Mouse (Mus musculus) limb, embryonic 12.5 days (tissue): Measurements from ENCODE around the gene Mcidas. TPM values are rescaled to one million over a fixed set of nuclear protein-coding genes. Genes with fewer than 3 reads are reported as not detected.

Experiments
- ATAC-seq: fragments of 200-750 bp; cut with Nextera tagmentation; 2 replicates; pipeline ENCODE4 v1.8.0; 2017; ENCODE audit warnings: low read depth, moderate TSS enrichment; ENCODE audit not compliant: insufficient number of reproducible peaks, insufficient read depth, low FRiP score, low TSS enrichment
- H3K27ac ChIP-seq: fragments of 300-500 bp; sonication (generic); 2 replicates; pipeline ENCODE4 v1.5.1; 2016; ENCODE audit warnings: mild to moderate bottlenecking, moderate library complexity
- H3K27me3 ChIP-seq: fragments of 300-500 bp; sonication (generic); 2 replicates; pipeline ENCODE4 v1.6.1; 2016; ENCODE audit warnings: mild to moderate bottlenecking, moderate library complexity
- H3K36me3 ChIP-seq: fragments of 300-500 bp; sonication (generic); 2 replicates; pipeline ENCODE4 v1.6.1; 2016; ENCODE audit warnings: mild to moderate bottlenecking, moderate library complexity
- H3K4me1 ChIP-seq: fragments of 300-500 bp; sonication (generic); replicated peaks from 2 replicates; pipeline ENCODE4 v1.6.1; 2016
- H3K4me2 ChIP-seq: fragments of 300-500 bp; sonication (generic); 2 replicates; pipeline ENCODE4 v1.6.1; 2016; ENCODE audit warnings: mild to moderate bottlenecking, moderate library complexity
- H3K4me3 ChIP-seq: fragments of 300-500 bp; sonication (generic); replicated peaks from 2 replicates; pipeline ENCODE4 v1.5.1; 2016; ENCODE audit warnings: mild to moderate bottlenecking
- H3K9ac ChIP-seq: fragments of 300-500 bp; sonication (generic); replicated peaks from 2 replicates; pipeline ENCODE4 v1.6.1; 2016; ENCODE audit warnings: mild to moderate bottlenecking, moderate library complexity
- H3K9me3 ChIP-seq: fragments of 300-500 bp; sonication (generic); 2 replicates; pipeline ENCODE4 v1.6.1; 2016; ENCODE audit warnings: mild to moderate bottlenecking, moderate library complexity
- WGBS: fragments of 180-500 bp; shearing (Covaris S2); methylation state at CpG from one replicate; pipeline ENCODE4 v1.1.7; 2016; 5-methylcytosine and 5-hydroxymethylcytosine counted together
- polyA plus RNA-seq: library from polyadenylated mRNA; unstranded; fragments of >200 nt; fragmentation: Nextera tagmentation; extraction: Ambion mirVana; gene quantifications from 2 replicates; pipeline ENCODE4 v1.2.1, GENCODE M21; 2016

Mcidas gene
- not detected in 2 replicates for polyA plus RNA-seq

DNA sequence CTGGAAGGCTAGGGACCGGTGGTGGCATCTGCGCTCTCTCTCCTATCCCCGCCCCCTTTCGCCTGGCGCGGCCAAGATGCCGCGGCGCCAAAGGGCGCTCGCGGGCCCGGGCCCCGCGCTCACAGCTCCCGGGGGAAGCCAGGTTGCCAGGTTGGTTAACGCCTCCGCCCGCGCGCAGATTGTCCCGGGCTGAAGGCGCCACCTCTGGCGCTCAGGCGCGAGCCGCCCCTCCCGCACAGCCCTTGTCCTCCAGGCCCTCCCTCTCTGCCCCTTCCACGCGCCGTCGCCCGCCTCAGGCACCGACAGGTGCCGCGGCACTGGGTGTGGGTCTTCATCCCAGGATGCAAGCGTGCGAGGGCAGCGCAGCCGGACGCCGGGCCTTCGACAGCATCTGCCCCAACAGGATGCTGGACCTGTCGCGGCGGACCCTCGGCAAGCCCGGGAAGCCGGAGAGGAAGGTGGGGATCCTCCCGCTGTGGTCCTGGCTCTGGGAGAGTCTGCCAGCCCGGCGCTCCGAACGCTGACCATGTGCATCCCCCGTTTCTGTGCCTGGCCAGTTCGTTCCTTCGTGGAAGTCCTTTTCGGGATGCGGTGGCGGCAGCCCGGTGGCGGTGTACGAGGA lies at the start of gene Mcidas:
Gene Mcidas (plus strand): TSS at position 315 of the 622 bp plus-strand sequence.
- H3K27ac ChIP-seq, result no peak within 1 kb of the TSS
- whole genome bisulfite sequencing, result under 1% methylated on average over 63 of the region's 63 CpGs
- H3K9me3 ChIP-seq, result no peaks in the 10 kb centered on the region
- H3K4me3 ChIP-seq, result peak within 1 kb of the TSS; percentile 43
- H3K27me3 ChIP-seq, result peaks cover 97% of the 10 kb centered on the region
- H3K36me3 ChIP-seq, result no peaks in the 10 kb centered on the region
- H3K4me2 ChIP-seq, result peak within 1 kb of the TSS; percentile 83
- H3K4me1 ChIP-seq, result peaks cover 36% of the 10 kb centered on the region
- ATAC-seq, result no peak; the same call in 1 of the 2 replicates
- peak within 1 kb of the TSS; percentile 53 for H3K9ac ChIP-seq

DNA sequence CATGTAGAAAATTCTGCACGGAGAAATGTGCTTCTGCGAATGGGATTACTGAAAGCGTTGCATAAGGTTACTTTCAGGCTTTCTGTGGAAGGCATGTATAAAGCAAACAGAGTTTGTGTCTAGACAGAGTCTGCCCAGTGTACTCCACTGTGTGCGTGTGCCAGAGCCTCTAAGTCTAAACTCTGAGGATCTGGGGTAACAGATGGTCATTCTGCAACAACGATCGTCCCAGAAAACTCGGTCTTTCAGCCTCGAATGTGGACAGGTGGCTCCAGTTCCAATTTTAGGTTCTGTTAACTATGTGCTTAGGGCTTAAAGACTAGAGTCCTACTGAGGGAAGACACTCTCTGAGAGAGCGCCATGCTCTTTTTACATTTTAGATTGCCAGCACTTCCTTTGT lies 48.3 kb upstream of the Mcidas start:
- Histone ChIP-seq H3K4me1 (no peaks in the 10 kb centered on the region), H3K9ac (no peak overlapping the region), H3K27me3 (no peaks in the 10 kb centered on the region), H3K36me3 (peaks cover 80% of the 10 kb centered on the region), H3K4me2 (no peak overlapping the region), H3K27ac (no peak overlapping the region), H3K4me3 (no peak overlapping the region), H3K9me3 (no peaks in the 10 kb centered on the region)
- no peak for ATAC-seq
- 95% methylated on average over 9 of the region's 9 CpGs for WGBS

DNA sequence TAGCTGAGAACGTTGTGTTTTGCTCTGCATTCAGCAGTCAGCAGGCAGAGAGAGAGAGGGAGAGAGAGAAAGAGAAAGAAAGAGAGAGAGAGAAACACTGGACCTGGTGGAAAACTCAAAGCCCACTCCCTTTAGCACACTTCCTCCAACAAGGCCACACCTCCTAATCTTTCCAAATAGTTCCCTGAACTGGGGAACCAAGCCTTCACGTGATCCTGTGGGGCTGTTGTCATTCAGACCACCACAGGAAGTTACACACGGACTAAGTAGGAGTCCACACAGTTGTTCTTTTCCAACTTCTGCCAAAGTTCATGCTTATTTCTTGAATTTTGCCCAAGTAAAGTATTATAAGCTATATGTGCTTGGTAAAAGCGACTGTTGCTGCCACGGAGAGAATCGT lies 47.7 kb upstream of the Mcidas start:
- H3K36me3 ChIP-seq, result peaks cover 86% of the 10 kb centered on the region

DNA sequence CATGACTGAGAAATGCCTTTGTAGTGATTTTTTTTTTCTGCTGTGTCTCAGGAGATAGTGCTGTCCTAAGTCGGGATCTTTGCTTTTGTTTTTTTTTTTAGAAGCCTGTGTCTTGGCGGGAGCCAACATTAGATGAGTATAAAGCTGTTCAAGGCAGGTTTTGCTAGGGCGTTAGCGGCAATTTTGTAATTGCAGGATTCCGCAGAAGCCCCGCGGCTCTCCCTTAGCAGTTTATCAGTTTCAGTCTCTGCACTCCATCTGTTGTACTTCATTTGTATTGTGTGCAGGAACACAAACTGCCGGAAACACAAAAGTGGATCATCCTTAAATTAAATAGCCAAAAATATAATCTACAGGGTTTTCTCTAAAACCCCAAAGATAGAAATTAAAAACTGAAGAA lies 39.6 kb upstream of the Mcidas start:
- H3K4me3 ChIP-seq, result no peak overlapping the region
- H3K9ac ChIP-seq, result no peak overlapping the region
- peaks cover 91% of the 10 kb centered on the region for H3K36me3 ChIP-seq
- 92% methylated on average over 8 of the region's 8 CpGs for WGBS
- no peaks in the 10 kb centered on the region for H3K4me1 ChIP-seq
- no peak overlapping the region for H3K4me2 ChIP-seq
- no peak for ATAC-seq
- no peaks in the 10 kb centered on the region for H3K27me3 ChIP-seq
- no peaks in the 10 kb centered on the region for H3K9me3 ChIP-seq
- no peak overlapping the region for H3K27ac ChIP-seq

More for the DNA sequence above, 47.7 kb upstream of the Mcidas start:
- Histone ChIP-seq H3K27ac (no peak overlapping the region), H3K4me1 (no peaks in the 10 kb centered on the region), H3K4me3 (no peak overlapping the region), H3K4me2 (no peak overlapping the region), H3K27me3 (no peaks in the 10 kb centered on the region), H3K9me3 (no peaks in the 10 kb centered on the region), H3K9ac (no peak overlapping the region)
- WGBS, result 92% methylated on average over 6 of the region's 6 CpGs
- no peak for ATAC-seq

DNA sequence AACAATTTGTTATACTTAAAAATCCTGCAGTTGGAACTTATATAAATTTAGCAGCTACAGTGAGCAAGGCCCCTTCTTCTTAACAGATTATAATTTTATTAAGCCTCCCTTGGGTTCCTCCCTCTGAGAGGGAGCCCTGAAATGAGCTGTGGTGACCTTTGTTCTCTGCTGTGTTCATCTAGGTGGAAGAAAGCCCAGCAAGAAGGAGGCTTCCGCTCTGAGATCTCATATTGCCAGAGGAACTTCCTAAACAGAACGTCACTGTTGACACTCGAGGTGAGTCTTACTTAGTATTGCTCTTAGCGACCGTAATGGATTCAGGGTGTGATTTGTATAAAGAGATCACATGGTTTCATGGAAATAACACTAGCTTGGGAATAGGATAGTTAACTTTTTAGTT lies 30.6 kb upstream of the Mcidas start:
- H3K4me1 ChIP-seq, result no peaks in the 10 kb centered on the region
- H3K9ac ChIP-seq, result no peak overlapping the region
- H3K36me3 ChIP-seq, result peaks cover 84% of the 10 kb centered on the region
- 90% methylated on average over 5 of the region's 5 CpGs for WGBS
- no peak for ATAC-seq
- H3K4me3 ChIP-seq, result no peak overlapping the region
- no peak overlapping the region for H3K4me2 ChIP-seq
- H3K9me3 ChIP-seq, result no peaks in the 10 kb centered on the region
- H3K27ac ChIP-seq, result no peak overlapping the region
- H3K27me3 ChIP-seq, result no peaks in the 10 kb centered on the region

DNA sequence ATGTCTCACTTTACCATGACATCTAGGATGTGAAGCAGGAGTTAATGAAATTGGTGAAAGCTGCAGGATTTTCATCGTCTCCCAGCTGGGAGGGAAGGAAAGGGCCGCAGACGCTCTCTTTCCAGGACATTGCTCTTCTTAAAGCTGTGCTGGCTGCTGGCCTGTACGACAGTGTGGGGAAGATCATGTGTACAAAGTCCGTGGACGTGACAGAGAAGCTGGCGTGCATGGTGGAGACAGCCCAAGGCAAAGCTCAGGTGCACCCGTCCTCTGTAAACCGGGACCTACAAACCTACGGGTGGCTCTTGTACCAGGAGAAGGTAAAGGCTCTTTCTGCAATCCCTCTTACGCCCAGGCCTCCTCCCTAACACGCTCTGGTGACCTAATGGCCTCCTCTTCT lies 29.2 kb upstream of the Mcidas start:
- H3K36me3 ChIP-seq, result peaks cover 83% of the 10 kb centered on the region
- no peak for ATAC-seq
- H3K9me3 ChIP-seq, result no peaks in the 10 kb centered on the region

DNA sequence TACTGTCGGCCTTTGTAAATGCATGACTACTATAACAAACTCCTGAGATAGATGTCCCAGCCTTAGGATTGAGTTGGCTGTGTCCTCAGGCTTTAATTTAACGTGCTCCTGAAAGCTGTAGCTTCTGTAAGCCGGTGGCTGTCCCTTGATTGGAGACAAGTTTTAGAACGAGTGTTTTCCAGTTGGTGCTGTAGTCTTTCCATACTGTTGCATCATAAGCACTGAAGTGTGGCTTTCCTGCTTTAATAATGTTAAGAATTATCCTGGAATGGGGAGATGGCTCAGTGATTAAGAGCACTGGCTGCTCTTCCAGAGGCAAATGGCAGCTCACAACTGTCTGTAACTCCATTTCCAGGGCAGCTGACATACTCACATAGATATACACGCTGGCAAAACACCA lies 26.4 kb upstream of the Mcidas start:
- no peak overlapping the region for H3K27ac ChIP-seq
- no peak overlapping the region for H3K9ac ChIP-seq
- H3K4me1 ChIP-seq, result no peaks in the 10 kb centered on the region
- H3K4me2 ChIP-seq, result no peak overlapping the region
- 90% methylated on average over 5 of the region's 5 CpGs for WGBS
- H3K4me3 ChIP-seq, result no peak overlapping the region
- peaks cover 68% of the 10 kb centered on the region for H3K36me3 ChIP-seq
- H3K9me3 ChIP-seq, result no peaks in the 10 kb centered on the region
- H3K27me3 ChIP-seq, result no peaks in the 10 kb centered on the region
- ATAC-seq, result no peak

More for the DNA sequence above, 29.2 kb upstream of the Mcidas start:
- Histone ChIP-seq H3K4me2 (no peak overlapping the region), H3K4me3 (no peak overlapping the region), H3K27ac (no peak overlapping the region), H3K27me3 (no peaks in the 10 kb centered on the region), H3K4me1 (no peaks in the 10 kb centered on the region), H3K9ac (no peak overlapping the region)
- 93% methylated on average over 12 of the region's 12 CpGs for WGBS

DNA sequence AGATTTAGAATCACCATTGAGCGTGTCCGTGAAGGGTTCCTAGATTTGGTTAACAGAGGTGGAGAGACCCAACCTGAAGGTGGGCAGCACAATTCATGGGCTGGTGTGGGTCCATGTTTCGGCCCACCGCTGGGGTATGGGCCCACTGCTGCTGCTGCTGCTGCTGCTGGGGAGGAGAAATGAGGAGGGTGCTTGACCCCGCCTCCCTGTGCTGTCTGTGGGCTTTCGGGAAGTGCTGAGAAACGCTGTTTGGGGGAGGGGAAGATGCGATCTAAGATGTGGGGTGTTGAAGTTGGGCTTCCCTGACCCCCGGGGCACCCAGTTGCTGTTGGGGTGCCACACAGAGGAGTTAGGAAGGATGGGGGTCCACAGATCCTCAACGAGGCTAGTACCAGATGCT lies 16.9 kb upstream of the Mcidas start:
- no peak for ATAC-seq
- peak overlapping the region; percentile 42 for H3K4me2 ChIP-seq
- H3K27me3 ChIP-seq, result peaks cover 16% of the 10 kb centered on the region
- no peak overlapping the region for H3K27ac ChIP-seq
- H3K36me3 ChIP-seq, result no peaks in the 10 kb centered on the region
- H3K4me3 ChIP-seq, result peak overlapping the region; percentile 5; the same call in 1 of the 2 replicates
- H3K9ac ChIP-seq, result no peak overlapping the region
- no peaks in the 10 kb centered on the region for H3K9me3 ChIP-seq
- WGBS, result 35% methylated on average over 10 of the region's 10 CpGs
- H3K4me1 ChIP-seq, result 0 out of 2 replicates have a peak, but pooled peaks cover 3% of the 10 kb centered on the region

DNA sequence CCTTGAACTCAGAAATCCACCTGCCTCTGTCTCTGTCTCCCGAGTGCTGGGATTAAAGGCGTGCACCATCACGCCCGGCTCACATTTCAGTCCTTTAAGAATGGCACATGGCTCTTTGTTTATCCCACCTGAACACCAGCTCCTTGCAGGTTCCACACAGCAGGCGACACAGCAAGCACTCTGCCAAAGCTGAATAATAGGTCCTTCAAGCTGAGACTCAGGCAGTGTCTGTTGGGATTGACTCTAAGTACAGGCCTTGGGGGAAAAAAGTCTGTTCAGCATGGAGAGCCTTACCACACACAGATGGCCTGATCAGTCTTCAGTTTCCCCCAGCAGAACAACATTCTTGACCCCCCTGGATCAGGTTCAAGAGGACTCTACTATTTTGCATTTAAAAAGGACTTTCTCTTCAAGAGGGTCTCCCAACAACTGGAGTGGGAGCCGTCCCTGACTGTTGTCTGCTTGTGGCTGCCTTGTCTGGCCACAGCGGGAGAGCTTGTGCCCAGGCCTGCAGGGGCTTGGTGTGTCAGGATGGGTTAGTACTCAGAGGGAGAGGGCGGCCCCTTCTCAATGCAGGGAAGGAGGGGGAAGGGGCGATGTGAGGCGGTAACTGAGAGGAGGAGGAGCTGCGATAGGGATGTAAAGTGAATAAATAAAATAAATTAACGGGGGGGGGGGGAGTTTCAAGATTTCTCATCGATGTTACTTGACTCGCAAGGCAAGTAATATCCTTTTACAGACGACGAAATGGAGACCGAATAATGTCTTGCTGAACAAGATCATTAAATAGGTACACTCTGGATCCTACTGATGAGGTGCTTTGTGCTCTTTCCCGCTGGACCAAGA lies 7.8 kb upstream of the Mcidas start:
- 4% methylated on average over 18 of the region's 18 CpGs for WGBS
- no peak overlapping the region for H3K9ac ChIP-seq
- H3K4me3 ChIP-seq, result peak overlapping the region; percentile 56; the same call in 1 of the 2 replicates
- H3K9me3 ChIP-seq, result no peaks in the 10 kb centered on the region
- no peak overlapping the region for H3K27ac ChIP-seq
- H3K4me2 ChIP-seq, result peak overlapping the region; percentile 95
- no peak for ATAC-seq
- no peaks in the 10 kb centered on the region for H3K36me3 ChIP-seq
- H3K27me3 ChIP-seq, result peaks cover 62% of the 10 kb centered on the region
- H3K4me1 ChIP-seq, result peaks cover 49% of the 10 kb centered on the region

DNA sequence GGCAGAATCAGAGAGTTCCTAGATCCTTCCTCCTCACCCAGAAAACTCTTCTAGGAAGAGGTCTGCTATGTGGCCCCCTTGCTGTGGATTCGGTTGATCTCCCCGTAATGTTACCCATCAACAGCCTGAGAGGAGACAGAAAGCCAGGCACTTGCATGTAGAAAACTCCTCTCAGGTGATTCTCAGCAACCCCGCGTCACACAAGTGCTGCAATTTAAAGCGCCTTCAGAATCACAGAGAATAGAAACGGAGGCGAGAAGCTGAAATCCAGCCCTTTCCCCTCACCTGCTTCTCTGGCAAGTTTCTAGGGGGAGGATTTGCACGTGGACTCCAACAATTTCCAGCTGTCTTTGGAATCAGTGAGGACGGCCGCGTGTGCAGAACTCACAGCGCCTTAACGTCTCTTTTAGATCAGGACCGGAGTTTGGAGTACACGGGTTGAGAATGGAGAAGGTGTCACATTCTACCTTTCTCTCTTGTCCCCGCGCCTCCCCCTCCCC lies 7.1 kb upstream of the Mcidas start:
- Histone ChIP-seq H3K36me3 (no peaks in the 10 kb centered on the region), H3K9ac (no peak overlapping the region), H3K9me3 (no peaks in the 10 kb centered on the region), H3K27ac (no peak overlapping the region), H3K4me1 (peaks cover 49% of the 10 kb centered on the region), H3K4me2 (peak overlapping the region; percentile 95), H3K4me3 (peak overlapping the region; percentile 56), H3K27me3 (peaks cover 69% of the 10 kb centered on the region)
- WGBS, result 2% methylated on average over 17 of the region's 17 CpGs
- ATAC-seq, result no peak

DNA sequence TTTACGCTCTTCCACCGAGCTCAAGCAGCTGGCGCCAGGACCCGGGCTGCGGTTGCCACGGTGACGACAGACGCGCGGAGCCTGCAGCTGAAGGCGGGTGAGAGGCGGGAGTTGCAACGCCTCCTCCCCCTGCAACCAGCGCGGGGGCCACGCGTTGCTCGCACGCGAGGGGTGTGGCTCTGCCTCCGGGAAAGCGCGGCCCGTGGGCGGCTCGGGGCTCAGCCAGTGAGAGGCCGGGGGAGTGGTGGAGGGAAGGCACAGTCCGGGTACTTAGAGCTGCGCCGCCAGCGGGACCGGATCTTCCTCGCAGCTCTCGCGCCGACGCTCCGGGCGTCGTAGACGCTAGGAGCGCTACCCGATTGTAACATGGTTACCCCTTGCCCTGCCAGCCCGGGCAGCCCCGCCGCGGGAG lies 6.1 kb upstream of the Mcidas start, which contains the start of gene Ccno:
Gene Ccno (plus strand): TSS at position 271 of the 412 bp plus-strand sequence.
- H3K27ac ChIP-seq, result no peak within 1 kb of the TSS
- peak; percentile 94 for ATAC-seq
- peaks cover 49% of the 10 kb centered on the region for H3K4me1 ChIP-seq
- no peaks in the 10 kb centered on the region for H3K9me3 ChIP-seq
- no peaks in the 10 kb centered on the region for H3K36me3 ChIP-seq
- H3K9ac ChIP-seq, result peak within 1 kb of the TSS; percentile 53
- H3K4me2 ChIP-seq, result peak within 1 kb of the TSS; percentile 95
- peaks cover 76% of the 10 kb centered on the region for H3K27me3 ChIP-seq
- H3K4me3 ChIP-seq, result peak within 1 kb of the TSS; percentile 56
- under 1% methylated on average over 47 of the region's 47 CpGs for WGBS
